Mouse (Mus musculus) megakaryocyte, embryonic 14.5 days (primary cell): ENCODE results near the gene Zim1.

Experiments
- FLI1 ChIP-seq: IDR thresholded peaks from 2 replicates; pipeline ENCODE4 v1.6.1; 2012; ENCODE audit warnings: low read length, inconsistent platforms, mixed read lengths
- GATA1 ChIP-seq: IDR thresholded peaks from 3 replicates; pipeline ENCODE4 v1.6.1; 2012; ENCODE audit warnings: mixed read lengths, low read length, inconsistent platforms, borderline replicate concordance

- TF ChIP-seq GATA1 (no peak), FLI1 (no peak)
Measured at GRCm38 (mm10) chr7:6636741-6637140, 59.5 kb downstream of the Zim1 start.
